Mouse (Mus musculus): ENCODE measurements around the gene Ndufb4. TPM values are rescaled to one million over a fixed set of nuclear protein-coding genes. Genes with fewer than 3 reads are reported as not detected.

Ndufb4 gene
- total RNA-seq, 4 experiments from 2014 or later = 87.1 to 97.1 (median 92.0) TPM

GRCm38 (mm10) chr16:37634578-37634977, 19.7 kb downstream of the Ndufb4 start:
- no peak for DNase-seq

GRCm38 (mm10) chr16:37629011-37629410, 25.2 kb downstream of the Ndufb4 start:
- DNase-seq = no peak

- no peak for DNase-seq
These were observed 25.9 kb downstream of the Ndufb4 start for GRCm38 (mm10) chr16:37628336-37628735.

- no peak for DNase-seq
These were observed 27.8 kb downstream of the Ndufb4 start for GRCm38 (mm10) chr16:37626388-37626949.

- DNase-seq = no peak
These were observed 31.3 kb downstream of the Ndufb4 start for GRCm38 (mm10) chr16:37622919-37623318.

GRCm38 (mm10) chr16:37622403-37622802, 31.9 kb downstream of the Ndufb4 start:
- DNase-seq = no peak

GRCm38 (mm10) chr16:37617695-37618094, 36.6 kb downstream of the Ndufb4 start:
- DNase-seq = no peak

- DNase-seq = no peak
These were observed 38.1 kb downstream of the Ndufb4 start for GRCm38 (mm10) chr16:37616104-37616503.

GRCm38 (mm10) chr16:37615429-37615828, 38.8 kb downstream of the Ndufb4 start:
- DNase-seq = no peak

GRCm38 (mm10) chr16:37614540-37614939, 39.7 kb downstream of the Ndufb4 start:
- no peak for DNase-seq

- DNase-seq = no peak
These were observed 42.2 kb downstream of the Ndufb4 start for GRCm38 (mm10) chr16:37612013-37612412.

GRCm38 (mm10) chr16:37611072-37611471, 43.2 kb downstream of the Ndufb4 start:
- no peak for DNase-seq

- DNase-seq = no peak
These were observed 43.9 kb downstream of the Ndufb4 start for GRCm38 (mm10) chr16:37610333-37610732.

GRCm38 (mm10) chr16:37604243-37604642, 50.0 kb downstream of the Ndufb4 start:
- DNase-seq = no peak

GRCm38 (mm10) chr16:37603431-37603830, 50.8 kb downstream of the Ndufb4 start:
- no peak for DNase-seq

GRCm38 (mm10) chr16:37599326-37599725, 54.9 kb downstream of the Ndufb4 start:
- no peak for DNase-seq

- DNase-seq = no peak
These were observed 55.8 kb downstream of the Ndufb4 start for GRCm38 (mm10) chr16:37598463-37598862.

GRCm38 (mm10) chr16:37597412-37597811, 56.8 kb downstream of the Ndufb4 start:
- DNase-seq = no peak

Other genes with a start within 250 kb of the Ndufb4 start
- 10 to 100 TPM; 15.4 to 17.8 (median 17.0) TPM for gene Gtf2e1, start 114.7 kb downstream of the Ndufb4 start, total RNA-seq (2022)
- 10 to 100 TPM in 2 of 4 experiments, 1 to 10 TPM in 2; 9.3 to 15.2 (median 10.7) TPM for gene Rabl3, start 114.6 kb downstream of the Ndufb4 start, total RNA-seq (2022)
- gene Hgd, start 74.3 kb downstream of the Ndufb4 start, total RNA-seq (2022) = under 1 TPM in 3 of 4 experiments, not detected in 1; 0.45 to 0.86 (median 0.52) TPM
- gene Fstl1, start 122.4 kb upstream of the Ndufb4 start, total RNA-seq (2022) = 10 to 100 TPM; 21.2 to 45.6 (median 33.8) TPM
- gene Gm36028, start 206.7 kb upstream of the Ndufb4 start, total RNA-seq (2022) = under 1 TPM in 2 of 4 experiments, not detected in 2; 0.29 to 0.75 TPM
- gene Lrrc58, start 213.9 kb upstream of the Ndufb4 start, total RNA-seq (2022) = 100 to 1,000 TPM; 130 to 206 (median 160) TPM

Data from adrenal gland, adult 8-10 months (tissue).